Mouse (Mus musculus): ENCODE measurements around the gene Mipep.
A peak's percentile ranks its signal among the peaks of the same experiment; 100 is the strongest.

The Mipep gene

GRCm38 (mm10) chr14:60784427-60785315 lies at the start of gene Mipep:
Gene Mipep (plus strand): TSS chr14:60784573.
- DNase-seq (ENCODE audit: low spot score) = peak; percentile 86

DNA sequence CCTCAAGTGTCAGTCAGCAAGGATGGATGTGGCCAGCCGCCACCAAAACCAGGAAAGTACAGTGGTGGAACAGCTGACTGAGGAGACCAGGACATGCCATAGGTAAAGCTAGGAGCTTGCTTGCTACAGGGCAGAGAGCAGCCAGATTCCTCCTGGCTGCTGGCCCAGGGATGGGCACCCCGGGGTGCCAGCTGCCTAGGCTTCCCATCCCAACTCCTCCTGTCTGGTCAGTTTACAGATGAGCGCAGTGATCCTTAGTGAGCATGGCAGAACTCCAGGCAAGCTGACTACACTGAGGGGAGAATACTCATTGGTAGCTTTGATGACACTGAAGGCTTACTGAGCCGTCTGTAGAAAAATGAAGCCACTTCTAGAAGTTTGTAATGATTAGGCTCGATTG lies 49.2 kb upstream of the Mipep start:
- DNase-seq (ENCODE audit: low spot score) = no peak

DNA sequence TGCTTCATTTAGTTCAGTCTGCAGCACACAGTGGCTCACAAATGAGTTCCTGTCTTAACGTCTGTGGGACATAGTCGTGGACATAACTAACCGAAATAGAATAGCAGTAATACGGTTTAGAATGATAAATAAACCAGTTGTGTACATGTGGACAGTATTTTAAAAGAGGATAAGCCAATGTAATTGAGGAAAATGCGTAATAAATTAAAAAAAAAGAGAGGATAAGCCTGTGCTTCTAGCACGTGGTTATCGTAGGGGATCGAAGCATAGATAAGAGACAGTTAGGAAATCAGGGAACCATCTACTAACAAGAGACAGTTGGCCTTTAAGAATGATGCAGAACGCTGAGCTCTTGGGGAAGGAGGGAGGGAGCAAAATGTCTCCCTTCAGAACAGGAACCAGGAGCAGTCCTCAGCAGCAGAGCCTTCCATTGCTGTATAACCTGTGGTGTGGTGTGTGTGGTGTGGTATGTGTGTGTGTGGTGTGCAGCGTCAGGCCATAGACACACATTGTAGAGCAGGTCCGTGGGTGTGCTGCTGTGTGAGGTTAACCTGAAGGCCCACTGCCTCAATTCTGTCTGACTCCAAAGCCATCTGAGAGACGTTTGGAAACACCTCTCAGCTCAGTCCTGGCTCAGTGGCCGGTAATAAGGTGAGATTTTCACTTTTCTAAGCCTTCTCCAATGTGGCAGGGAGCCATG lies 48.4 kb upstream of the Mipep start:
- no peak for DNase-seq (ENCODE audit: low spot score)

DNA sequence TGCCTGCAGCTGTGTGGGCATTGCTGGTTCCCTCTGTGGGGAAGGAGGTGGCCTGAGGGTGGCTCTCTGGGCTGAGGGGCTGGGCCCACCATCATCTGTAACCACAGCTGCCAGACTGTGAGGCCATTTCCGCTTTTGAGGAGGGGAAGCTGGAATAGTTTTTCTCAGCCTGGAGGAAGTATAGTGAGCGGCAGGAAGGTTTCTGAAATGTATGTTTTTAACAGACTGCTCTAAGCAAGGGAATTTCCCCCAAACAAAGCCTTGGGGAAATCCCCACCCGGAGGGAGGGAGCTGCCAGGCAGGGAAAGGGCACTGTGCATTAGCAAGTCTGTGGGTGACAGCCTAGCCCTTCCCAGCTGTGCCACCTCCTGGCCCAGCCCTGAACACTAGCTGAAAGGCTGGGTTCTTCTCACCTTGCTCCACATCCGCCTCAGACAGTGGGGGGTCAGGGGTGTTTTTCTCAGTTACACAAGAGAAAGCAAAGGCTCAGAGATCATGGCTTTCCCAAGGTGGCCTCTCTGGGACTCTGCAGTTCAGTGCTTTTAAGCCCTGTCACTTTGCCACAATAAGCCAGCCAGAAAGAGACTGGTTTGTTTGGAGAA lies 47.7 kb upstream of the Mipep start:
- no peak for DNase-seq (ENCODE audit: low spot score)

GRCm38 (mm10) chr14:60737202-60737611 lies 47.2 kb upstream of the Mipep start:
- no peak for DNase-seq (ENCODE audit: low spot score)

DNA sequence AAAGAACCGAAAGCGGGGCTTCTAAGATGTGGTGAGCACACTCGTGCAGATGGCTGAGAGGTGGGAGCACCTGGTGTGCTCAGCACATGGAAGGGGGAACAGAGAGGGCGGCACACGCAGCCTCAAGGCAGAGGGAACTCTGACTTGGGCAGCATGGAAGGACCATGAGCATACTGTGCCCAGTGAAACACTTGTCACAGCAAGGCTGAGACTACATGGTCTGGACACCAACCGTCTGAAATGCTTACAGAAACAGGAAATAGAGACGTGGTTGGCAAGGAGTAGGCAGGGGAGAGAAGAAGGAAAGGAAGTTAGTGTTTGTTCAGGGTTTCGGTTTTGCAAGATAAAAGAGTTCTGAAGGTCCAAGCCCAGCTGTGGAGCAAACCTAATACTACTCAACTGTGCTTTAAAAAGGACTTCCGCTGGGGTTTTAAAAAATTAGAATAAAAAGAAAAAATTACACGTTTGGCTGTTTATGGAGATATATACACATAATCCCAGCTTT lies 45.9 kb upstream of the Mipep start:
- no peak for DNase-seq (ENCODE audit: low spot score)

DNA sequence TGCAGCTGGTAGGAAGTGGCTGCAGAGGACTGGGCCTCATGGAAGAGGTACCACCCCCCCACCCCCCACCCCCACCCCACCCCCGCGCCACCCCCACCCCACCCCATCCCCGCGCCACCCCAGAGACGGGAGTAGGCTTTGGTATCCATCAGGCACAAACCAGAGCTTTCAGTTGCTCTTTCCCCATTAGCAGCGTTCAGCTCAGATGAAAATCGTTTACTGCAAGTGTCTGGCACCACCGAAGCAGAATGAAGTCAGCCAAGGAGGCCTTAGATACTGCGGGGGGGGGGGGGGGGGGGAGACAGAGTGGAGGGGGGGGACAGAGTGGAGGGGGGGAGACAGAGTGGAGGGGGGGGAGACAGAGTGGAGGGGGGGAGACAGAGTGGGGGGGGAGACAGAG lies 45.2 kb upstream of the Mipep start:
- no peak for DNase-seq (ENCODE audit: low spot score)

DNA sequence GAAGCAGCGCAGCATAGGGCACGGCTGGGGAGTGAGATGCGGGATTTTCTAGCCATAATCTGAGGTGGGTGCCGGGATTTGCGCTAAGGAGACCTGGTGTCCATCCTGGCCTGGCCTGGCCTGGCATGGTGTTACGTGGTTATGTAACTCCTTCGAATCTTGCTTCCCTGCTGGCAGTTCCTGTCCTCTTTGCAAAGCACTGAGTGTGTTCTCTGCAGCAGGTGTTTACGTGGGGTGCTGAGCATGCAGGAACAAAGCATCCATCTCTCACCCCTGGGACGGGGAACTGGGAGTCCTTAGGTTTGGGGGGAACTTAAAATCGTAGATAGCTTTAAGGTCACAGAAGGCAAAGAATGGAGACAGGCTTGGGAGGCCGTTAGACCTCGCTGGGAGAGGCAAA lies 44.8 kb upstream of the Mipep start:
- DNase-seq (ENCODE audit: low spot score) = no peak

DNA sequence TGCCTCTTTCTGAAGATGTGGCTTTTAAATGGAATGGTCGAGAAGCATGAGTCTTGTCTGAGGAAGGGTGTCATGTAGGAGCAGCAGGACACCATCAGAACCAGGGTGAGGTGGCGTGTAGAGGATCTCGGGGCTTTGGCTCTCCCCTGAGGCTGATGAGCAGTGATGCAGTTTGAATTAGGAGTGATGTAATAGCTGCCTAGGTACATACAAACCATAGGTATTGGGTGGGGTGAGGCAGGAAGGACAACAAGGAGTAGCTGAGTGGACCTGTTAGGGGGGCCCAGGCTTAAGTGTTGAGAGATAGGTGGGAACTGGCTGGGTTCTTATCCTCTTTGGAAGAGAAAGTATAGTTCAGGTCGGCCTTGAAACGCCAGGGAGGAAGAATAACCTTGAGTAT lies 43.9 kb upstream of the Mipep start:
- no peak for DNase-seq (ENCODE audit: low spot score)

DNA sequence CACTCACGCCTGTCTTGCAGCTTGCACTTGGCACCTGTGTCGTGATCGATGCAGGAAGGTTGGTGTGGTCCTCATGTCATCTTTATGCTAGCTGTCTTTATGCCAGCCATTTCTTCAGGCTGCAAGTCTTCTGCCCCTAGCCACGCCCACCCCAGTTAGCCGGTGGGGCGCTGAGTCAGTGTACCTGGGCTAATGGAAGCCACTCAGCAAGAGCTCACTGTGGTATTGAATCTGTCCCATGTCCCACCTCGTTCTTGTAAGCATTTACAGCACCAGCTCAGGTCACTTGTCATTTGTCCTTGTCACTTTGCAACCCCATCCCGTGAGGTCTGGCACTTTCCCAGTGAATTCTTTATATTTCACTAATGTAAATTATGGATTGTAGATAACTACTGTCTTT lies 43.3 kb upstream of the Mipep start:
- DNase-seq (ENCODE audit: low spot score) = no peak

GRCm38 (mm10) chr14:60741490-60741981 lies 42.8 kb upstream of the Mipep start:
- DNase-seq (ENCODE audit: low spot score) = no peak

GRCm38 (mm10) chr14:60743681-60744080 lies 40.7 kb upstream of the Mipep start:
- DNase-seq (ENCODE audit: low spot score) = no peak

DNA sequence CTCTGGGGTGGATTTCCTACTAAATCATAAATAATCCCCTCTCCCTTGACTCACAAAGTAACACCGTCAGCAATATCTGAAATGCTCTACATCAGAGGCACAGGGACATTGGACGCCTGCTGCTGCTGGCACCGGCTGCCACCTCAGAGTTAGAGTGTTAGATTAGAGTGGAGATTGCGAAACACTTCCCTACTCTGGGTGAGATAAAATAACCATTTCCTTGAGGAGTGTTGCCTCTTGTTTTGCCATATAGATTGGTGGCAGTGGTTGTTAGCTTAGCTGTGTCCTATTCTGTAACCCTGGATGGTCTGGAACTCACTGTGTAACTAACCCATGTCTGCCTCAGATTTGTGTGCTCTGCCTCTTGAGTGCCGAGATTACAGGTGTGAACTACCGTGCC lies 39.2 kb upstream of the Mipep start:
- no peak for DNase-seq (ENCODE audit: low spot score)

- no peak for DNase-seq (ENCODE audit: low spot score)
Observed at GRCm38 (mm10) chr14:60746141-60746540, 38.2 kb upstream of the Mipep start.

- DNase-seq (ENCODE audit: low spot score) = no peak
Observed at GRCm38 (mm10) chr14:60747154-60747870, 37.1 kb upstream of the Mipep start.

DNA sequence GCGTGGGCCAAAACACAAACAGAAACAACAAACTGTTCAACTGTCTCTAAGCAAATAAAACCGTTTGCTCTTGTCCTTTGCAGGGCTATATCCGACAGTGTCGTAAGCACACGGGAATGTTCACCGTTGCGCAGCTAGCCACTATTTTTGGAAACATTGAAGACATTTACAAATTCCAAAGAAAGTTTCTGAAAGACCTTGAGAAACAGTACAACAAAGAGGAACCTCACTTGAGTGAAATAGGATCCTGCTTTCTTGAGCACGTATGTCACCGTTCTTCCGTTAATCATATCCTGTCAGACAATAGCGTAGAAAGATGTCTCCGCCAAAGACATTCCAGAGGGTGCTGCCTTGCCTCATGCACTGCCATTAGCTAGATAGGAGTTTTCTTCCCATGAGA lies 34.5 kb upstream of the Mipep start:
- no peak for DNase-seq (ENCODE audit: low spot score)

DNA sequence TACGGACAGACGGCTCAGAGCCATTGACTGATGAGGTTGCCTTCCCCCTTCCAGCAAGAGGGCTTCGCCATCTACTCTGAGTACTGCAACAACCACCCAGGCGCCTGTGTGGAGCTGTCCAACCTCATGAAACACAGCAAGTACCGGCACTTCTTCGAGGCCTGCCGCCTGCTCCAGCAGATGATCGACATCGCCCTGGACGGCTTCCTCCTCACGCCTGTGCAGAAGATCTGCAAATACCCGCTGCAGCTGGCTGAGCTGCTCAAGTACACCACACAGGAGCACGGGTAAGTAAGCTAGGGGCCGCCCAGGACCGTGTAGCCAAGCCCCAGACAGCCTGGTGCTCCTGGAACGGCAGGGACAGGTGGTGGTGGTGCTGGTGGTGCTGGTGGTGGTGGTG lies 32.8 kb upstream of the Mipep start:
- no peak for DNase-seq (ENCODE audit: low spot score)

GRCm38 (mm10) chr14:60752892-60753800 lies 31.2 kb upstream of the Mipep start:
- DNase-seq (ENCODE audit: low spot score) = no peak

GRCm38 (mm10) chr14:60753801-60754126 lies 30.6 kb upstream of the Mipep start:
- DNase-seq (ENCODE audit: low spot score) = no peak

- no peak for DNase-seq (ENCODE audit: low spot score)
Observed at GRCm38 (mm10) chr14:60754656-60755055, 29.7 kb upstream of the Mipep start.

DNA sequence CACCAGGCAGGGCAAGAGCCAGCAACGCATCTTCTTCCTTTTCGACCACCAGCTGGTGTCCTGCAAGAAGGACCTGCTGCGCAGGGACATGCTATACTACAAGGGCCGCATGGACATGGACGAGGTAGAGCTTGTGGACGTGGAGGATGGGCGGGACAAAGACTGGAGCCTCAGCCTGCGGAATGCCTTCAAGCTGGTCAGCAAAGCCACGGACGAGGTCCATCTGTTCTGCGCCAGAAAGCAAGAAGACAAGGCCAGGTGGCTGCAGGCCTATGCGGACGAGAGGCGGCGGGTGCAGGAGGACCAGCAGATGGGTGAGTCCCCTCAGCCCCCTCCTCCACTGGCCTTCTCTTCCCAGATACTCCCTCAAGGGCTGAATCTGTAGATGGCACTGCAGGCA lies 28.1 kb upstream of the Mipep start:
- DNase-seq (ENCODE audit: low spot score) = no peak
